Mouse (Mus musculus): Measurements from ENCODE around the gene Trim30d.
"Not testable (repeated sequence)": the region's sequence is repeated elsewhere in the genome, so short reads cannot be mapped to it uniquely, and the experiment has no call there.

Gene Trim30d

DNA sequence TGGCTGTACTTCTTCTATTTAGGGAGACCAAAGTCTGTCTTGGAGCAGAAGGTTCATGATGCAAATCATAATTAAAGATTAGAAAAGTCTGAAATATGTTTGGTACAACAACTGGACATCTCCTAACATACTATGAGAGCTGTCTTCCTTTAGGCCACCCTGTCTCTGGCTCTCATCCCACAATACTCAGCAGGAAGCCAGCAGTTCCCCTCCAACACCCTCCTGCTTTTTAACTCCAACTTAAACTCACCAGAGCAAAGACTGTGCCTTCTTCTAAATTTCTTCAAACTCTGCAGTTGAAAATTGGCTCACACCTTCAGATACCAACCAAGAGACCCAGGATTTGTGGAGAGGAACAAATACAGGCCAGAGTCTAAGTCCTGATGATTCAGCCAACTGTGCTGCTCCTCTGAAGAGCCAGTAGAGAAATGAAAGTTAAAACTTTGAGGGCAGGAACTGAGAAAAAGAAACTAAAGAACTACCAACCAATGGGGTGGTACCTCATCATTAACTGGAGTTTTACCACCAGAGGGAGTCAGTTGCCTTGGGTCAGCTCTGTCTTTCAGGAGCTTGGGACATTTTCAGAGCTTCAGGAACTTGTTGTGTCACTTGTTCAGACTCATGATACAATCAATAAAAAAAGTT is at the start of gene Trim30d:
Gene Trim30d (minus strand): TSS at position 429 of the 645 bp plus-strand sequence.
- DNase-seq: not testable (repeated sequence)

DNA sequence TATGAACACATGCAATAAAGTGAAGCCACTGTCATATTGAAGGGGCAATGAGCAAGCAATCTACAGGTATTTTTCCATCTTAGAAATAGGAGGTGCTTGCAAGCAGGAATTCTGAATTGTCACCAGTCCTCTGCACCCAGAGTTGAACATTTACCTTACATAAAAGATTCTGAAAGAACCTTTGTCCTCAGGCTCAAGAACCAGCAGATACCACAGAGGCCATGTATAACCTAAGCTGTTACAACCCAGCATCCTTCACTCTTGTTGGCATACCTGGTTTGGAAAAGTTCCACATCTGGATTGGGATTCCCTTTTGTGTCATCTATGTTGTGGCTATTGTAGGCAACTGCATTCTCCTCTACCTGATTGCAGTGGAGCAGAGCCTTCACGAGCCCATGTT is 45.1 kb upstream of the Trim30d start:
- no peak for DNase-seq

DNA sequence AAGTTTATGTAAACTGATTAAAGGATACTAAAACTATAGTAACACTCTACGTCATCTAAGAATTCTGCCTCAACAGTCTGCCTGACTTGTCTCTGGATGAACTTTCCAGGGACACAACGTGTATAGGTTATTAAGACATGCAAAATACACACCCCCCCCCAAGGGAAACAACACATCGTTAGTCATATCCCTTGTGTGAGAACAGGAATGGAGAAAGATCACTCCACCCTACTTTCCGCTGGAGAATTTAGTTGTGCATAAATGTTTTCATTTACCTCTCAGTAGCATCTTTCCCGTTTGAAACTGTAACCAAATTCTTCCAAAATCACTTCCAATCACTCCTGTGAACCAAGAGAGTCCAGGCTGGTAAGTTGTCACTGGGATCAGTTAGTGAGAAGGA is 42.2 kb upstream of the Trim30d start, which contains the start of gene Olfr651:
Gene Olfr651 (plus strand): TSS at position 301 of the 400 bp plus-strand sequence.
- no peak for DNase-seq

DNA sequence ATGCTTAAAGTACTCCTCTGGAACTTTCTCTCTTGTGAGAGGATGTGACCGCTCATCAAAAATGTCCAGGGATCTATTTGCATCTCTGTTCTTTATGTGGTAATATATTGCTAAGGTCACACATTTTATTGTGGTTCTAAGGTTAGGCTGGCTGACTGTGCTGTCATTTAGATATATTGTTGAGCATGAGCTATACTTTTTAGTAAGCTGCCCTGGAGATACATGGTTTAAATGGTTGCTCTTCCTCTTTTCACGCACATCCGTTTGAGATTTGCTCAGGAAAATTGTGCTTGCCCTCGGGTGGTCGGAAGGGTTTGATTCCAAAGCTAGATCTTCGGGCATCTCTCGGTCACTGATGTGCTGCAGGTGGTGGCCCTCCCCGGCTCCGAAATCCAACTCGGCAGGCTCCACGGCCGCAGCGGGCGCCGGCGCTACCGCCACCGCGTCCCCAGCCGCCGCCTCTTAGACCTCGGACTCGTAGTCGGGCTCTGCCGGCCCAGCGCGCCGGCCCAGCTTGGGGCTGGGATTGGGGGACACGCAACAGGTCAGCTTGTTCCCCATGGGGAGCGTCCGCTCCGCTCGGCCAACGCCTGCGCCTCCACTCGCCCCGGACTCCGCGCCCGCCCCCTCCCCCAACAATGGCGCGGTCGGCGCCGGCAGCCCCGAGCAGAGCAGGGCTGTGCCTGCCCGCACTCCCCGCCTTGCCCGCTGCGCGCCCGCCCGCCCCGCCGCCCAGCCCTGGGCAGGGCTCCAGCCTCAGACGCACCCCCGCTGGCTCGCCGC is 5.9 kb downstream of the Trim30d start:
- peak; percentile 2 for DNase-seq

DNA sequence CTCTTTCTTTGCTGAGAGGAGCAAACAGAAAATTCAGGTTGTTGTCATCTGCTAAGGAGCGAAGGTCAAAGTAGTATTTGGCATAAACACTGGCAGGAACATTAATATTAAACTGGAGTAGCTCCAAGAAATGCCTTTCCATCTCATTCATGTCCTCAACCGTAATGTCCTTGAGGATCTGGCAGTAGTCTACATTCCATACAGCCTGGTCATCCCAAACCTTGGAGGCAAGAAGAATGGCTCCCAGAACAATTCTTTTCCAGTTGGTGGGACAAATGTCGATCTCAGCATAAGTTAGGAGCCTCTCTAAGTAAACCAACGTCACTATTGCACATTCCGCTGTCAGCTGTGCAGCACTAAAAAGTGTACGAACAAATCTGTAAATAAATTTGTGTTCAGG is 6.5 kb downstream of the Trim30d start:
- not testable (repeated sequence) for DNase-seq

GRCm38 (mm10) chr7:104499464-104499863 is 8.2 kb downstream of the Trim30d start:
- not testable (repeated sequence) for DNase-seq

DNA sequence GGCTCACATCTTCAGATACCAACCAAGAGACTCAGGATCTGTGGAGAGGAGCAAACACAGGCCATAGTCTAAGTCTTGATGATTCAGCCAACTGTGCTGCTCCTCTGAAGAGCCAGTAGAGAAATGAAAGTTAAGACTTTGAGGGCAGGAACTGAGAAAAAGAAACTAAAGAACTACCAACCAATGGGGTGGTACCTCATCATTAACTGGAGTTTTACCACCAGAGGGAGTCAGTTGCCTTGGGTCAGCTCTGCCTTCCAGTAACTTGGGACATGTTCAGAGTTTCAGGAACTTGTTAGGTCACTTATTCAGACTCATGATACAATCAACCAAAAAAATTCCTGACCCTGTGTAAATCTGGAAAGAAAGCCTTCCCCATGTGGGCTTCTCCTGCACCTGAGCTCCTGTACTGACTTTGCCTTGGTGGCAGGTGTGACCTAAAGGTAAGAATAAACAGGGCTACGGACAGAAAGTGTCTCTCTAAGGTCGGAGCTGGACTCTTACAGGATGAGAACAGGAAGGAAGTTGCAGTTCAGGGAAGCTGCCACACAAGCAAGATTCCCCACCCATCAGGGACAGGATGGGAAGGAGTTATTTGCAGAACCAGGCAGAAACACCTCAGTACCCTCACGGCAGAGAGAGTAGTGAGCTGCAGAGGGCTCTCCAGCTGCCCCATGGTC is 42.4 kb downstream of the Trim30d start, which contains the start of gene Trim30a:
Gene Trim30a (minus strand): TSS at position 129 of the 680 bp plus-strand sequence.
- no peak for DNase-seq

DNA sequence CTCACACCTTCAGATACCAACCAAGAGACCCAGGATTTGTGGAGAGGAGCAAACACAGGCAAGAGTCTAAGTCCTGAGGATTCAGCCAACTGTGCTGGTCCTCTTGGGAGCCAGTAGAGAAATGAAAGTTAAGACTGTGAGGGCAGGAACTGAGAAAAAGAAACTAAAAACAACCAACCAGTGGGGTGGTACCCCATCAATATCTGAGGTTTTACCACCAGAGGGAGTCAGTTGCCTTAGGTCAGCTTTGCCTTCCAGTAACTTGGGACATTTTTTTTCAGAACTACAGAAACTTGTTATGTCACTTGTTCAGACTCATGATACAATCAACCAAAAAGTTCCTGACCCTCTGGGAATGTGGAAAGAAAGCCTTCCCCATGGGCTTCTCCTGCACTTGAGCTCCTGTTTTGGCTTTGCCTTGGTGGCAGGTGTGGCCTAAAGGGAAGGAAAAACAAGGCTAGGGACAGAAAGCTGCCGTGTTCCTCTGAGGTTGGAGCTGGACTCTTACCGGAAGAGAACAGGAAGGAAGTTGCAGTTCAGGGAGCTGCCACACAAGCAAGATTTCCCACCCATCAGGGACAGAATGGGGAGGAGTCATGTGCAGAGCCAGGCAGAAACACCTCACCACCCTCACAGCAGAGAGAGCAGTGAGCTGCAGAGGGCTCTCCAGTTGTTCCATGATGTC is 61.5 kb downstream of the Trim30d start:
- no peak for DNase-seq

Measured in right cerebral cortex, postnatal 4 days (tissue).